Mouse (Mus musculus) layer of hippocampus, adult 18-20 months (tissue): ENCODE results near the gene Actr2. TPM values are rescaled to one million over a fixed set of nuclear protein-coding genes. Genes with fewer than 3 reads are reported as not detected.
"Not testable (repeated sequence)": the region's sequence is repeated elsewhere in the genome, so short reads cannot be mapped to it uniquely, and the experiment has no call there.

Experiments used
- DNase-seq, 2 experiments: peaks; one replicate each; pipeline ENCODE4 v3.0.0; 2022; ENCODE audit warnings: low spot score in 2 of 2
- total RNA-seq, 2 experiments: library from RNA; stranded (reverse); gene quantifications; 2 replicates each; pipeline ENCODE4 v1.2.3; 2021

The Actr2 gene
- total RNA-seq, 2 experiments from 2014 or later: 335 to 358 TPM

DNA sequence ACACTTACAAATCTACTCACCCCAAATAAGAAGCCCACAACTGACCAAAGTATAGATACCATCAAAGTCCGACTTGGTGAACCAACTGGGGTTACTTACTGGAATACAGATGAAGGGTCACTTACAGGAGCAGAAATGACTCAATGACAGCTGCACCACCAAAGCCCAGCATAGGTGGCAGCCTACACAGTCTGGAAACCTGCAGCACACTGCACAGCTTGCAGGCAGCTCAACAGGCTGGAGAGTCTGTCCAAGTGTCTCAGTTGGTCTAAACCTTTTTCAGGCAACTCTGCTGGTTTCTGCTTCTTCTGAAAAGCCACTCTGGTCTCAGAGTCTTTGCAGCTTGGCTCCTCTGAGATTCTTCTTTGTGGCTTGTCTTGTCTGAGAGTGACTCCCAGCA lies 12.7 kb upstream of the Actr2 start:
- no peak for DNase-seq

- DNase-seq: no peak
Measured at GRCm38 (mm10) chr11:20116701-20117100, 4.0 kb upstream of the Actr2 start.

DNA sequence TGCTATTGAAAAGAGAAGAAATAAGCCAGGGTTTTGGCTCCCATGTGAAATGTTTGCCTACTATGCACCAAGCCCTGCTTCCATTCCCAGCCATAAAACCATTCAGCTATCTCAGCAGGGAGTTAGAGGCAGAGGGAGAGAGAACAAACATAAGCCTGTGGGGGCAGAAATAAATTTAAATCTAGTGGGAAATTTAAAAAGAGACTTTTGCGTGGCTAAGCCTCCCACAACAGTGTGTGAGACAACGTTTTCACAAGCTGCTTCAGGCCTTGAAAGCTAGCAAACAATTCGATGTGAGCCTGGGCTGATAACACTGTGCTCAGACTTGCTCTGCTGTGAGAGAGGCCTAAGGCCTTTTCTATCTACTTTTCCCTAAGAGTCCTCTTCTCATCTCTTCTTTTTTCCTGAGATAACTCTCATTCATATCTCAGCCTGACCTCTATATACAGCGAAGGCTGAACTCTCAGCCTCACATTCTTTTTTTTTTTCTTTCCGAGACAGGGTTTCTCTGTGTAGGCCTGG lies 3.4 kb upstream of the Actr2 start:
- peak in 1 of 2 experiments; percentile 39 for DNase-seq

- DNase-seq: peak; percentile 57 to 75
Measured at GRCm38 (mm10) chr11:20112006-20112740, 540 bp downstream of the Actr2 start.

DNA sequence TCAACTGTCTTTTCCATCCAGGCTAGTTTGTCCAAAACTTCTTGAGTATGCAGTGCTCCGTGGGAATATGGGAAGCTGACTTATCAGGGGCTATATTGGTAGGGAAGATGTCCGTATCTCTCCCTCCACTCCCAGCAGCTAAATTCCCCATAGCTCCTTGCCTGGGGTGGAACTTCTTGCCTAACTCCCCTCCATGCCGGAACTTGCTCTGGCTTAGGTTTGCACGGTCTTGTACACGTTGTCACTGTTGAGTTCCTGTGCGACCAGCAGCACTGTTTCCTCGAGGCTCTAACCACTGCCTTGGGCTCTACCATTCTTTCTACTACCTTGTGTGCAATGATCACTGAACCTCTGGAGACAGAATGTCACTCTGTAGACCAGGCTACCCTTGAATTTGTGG lies 4.6 kb downstream of the Actr2 start:
- DNase-seq: no peak

DNA sequence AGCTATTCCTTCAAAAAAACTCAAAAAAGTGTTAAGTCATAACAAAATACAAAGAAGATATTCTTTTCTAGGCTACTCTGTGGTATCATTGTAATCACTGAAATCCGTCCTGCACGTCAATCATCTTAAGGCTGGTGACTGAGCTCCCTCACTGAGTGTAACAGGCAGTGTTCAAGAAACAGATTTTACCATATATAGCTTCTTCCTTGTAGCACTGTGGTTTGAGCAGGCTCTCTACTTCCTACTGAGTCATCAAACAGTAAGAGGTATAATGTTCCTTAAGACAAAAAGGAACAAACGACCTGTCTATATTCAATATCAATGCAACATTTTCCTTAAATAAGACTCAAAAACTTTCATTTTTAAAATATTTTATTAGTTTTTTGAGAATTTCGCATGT lies 5.0 kb downstream of the Actr2 start:
- DNase-seq: no peak

DNA sequence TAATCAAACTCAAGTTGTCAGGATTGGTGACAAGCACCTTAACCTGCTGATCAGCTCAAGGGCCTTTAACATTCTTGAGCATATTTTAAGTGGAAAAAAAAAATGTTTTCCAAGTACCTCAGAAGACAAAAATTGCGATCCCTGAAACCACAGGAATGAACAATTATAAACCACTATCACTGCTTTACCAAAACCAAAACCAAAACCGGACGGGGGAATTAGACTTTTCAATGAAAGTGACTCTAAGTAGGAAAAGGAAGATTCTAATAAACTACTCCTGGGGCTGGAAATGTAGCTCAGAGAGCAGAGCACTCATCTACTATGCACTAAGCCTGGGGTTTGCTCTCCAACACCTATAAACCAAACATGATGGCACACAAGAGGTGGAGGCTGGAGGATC lies 5.8 kb downstream of the Actr2 start:
- DNase-seq: no peak

DNA sequence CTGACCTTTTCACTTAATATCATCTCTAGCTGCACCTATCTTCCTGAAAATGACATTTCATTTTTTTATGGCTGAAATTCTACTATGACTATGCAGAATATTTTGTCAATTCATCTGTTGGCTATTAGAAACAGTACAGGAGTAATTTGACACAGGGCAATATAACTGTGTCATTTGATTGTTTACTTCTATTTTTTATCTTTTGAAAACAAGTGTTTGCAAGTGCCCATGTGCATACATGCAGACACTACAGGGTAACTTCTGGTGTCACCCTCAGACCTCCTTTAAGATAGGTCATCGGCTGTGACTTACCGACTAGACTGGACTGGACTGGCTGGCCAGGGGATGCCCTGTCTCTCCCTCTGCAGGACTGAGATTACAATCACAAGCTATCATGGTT lies 8.8 kb downstream of the Actr2 start:
- no peak for DNase-seq

GRCm38 (mm10) chr11:20086306-20086705 lies 26.4 kb downstream of the Actr2 start:
- no peak for DNase-seq

DNA sequence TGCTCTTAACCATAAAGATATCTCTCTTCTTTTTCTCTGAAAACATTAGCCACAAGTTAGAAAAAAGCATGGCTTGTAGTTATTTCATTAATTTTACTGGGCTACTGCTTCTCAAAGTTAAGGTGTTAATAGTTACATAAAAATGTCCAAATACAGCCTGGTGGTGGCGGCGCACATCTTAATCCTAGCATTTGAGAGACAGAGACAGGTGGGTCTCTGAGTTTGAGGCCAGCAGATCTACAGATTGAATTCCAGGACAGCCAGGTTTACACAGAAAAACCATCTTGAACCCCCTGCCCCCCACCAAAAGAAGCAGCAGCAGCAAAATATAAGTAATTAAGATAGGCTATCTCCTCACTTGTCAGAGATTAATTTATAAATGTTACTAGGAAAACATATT lies 27.1 kb downstream of the Actr2 start:
- no peak for DNase-seq

GRCm38 (mm10) chr11:20075415-20075814 lies 37.3 kb downstream of the Actr2 start:
- peak in 1 of 2 experiments; percentile 25 for DNase-seq

GRCm38 (mm10) chr11:20072826-20073225 lies 39.9 kb downstream of the Actr2 start:
- DNase-seq: no peak

DNA sequence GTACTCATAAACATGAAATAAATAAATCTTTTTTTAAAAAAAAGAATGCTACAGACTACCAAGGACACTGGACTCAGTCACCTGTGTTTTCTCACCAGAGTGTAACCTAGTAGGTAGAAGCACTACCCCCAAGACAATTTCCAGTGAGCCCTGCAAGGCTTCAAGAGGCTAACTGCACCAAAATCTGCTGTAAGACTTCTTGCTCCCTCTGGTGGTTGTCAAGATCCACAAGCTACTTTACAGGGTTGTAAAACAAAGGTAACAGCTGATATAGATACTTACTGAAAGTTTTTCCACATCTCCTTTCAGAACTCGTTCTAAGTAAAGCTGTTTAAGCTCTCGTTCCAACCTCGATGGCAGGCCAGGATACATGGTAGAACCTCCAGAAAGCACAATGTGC lies 40.5 kb downstream of the Actr2 start:
- DNase-seq: peak in 1 of 2 experiments; percentile 80

DNA sequence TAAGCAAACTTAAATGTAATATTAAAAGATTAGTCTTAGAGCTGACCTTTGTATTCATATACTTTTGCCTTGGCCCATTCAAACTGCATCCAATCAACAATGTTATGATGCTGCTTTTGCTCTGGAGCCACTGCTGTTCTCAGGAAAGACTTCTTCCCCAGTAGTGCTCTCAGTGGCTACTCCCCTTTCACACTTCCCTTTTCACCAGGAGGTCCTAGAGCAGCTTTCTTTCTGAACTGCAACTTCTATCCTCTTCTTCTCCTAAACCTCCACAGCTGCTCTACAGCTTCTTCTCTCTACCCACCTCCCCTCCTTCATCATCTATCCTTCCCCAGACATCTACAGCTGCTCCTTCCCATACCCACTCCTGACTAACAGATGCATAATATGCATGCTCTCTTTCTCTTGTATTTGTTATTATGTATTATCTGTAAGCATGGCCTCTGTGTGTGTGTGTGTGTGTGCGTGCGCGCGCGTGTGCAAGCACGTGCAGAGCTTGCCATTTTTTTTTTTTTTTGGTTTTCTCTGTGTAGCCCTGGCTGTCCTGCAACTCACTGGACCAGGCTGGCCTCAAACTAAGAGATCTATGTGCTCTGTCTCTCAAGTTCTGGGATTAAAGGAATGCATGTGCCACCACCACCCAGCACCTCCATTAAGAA lies 44.2 kb downstream of the Actr2 start:
- DNase-seq: no peak

DNA sequence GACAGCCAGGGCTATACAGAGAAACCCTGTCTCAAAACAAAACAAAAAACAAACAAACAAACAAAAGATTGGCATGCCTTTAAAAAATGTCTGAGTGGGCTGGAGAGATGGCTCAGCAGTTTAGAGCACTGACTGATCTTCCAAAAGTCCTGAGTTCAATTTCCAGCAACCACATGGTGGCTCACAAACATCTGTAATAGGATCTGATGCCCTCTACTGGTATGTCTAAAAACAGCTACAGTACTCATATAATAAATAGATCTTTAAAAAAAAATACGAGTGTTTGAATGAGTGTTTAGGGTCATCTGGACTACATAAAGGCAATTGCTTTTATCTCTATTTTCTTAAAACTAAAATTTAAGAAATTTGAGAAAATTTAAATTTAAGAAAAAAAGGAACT lies 45.2 kb downstream of the Actr2 start:
- no peak for DNase-seq

GRCm38 (mm10) chr11:20066106-20066505 lies 46.6 kb downstream of the Actr2 start:
- DNase-seq: no peak

- DNase-seq: no peak
Measured at GRCm38 (mm10) chr11:20064926-20065325, 47.8 kb downstream of the Actr2 start.

- not testable (repeated sequence) for DNase-seq
Measured at GRCm38 (mm10) chr11:20064086-20064485, 48.6 kb downstream of the Actr2 start.

DNA sequence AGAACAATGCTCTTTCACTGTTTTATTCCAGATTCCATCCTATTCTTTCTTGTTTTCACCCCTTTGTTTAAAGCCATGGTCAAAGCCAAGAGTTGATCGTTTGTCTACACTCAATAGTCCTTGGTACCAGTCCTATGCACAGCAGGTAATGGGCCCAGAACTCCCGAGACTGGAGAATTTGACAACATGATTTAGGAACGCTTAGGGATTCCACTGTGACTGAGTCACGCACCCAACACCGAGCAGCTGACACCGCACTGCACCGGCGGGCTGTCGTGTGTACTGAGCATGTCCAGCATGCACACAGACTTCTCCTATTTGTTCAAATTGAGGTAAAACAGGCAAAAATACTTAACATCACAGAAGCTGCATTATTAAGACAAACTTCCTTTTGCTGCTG lies 49.9 kb downstream of the Actr2 start:
- DNase-seq: not testable (repeated sequence)

DNA sequence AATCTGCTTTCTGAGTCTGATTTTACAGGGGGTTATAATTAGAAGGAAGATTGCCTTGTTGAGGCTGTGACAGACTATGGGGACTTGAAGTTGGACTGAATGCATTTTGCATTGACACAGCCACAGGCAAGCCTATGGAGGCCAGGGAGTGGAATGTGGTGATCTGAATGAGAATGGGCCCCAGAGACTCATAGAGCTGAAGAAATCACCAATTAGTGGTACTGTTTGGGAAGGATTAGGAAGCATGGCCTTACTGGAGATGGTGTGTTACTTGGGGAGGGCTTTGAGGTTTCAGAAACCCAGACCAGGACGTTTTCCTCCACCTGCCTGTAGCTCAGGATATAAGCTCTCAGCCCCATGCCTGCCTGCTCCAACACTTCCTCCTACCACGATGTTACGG lies 53.0 kb downstream of the Actr2 start:
- no peak for DNase-seq

DNA sequence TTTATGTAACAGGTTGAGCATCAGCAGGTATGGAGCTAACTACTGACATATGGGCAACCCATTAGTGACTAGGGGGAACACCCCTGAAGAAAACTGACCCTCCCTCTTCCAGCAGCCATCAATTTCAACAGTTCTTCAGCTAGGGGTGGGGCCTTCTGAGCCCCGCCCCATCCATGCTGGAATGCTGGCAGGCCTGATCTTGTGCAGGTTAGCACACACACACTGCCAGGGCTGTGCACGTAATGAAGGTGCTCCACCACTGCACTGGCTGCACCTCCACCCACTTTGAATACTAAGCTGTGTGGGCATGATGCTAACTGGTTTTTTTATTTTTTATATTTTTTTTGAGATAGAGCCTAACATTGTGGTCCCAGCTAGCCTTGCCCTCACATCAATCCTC lies 55.3 kb downstream of the Actr2 start:
- no peak for DNase-seq

DNA sequence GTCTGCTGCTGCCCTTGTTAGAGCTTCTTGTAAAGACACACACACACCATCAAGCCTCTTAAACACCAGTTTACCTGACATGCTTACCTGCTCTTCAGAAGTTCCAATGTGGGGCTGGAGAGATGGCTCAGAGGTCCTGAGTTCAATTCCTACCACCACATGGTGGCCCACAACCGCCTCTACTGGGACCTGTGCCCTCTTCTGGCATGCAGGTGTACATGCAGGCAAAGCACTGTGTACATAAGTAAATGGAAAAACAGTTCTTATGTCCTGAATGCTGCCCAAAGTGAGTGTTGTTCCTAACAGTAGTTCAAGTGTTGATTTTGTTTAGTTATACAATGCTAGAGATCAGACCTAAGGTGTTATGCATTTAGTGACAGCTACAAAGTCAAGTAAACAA lies 56.5 kb downstream of the Actr2 start:
- DNase-seq: no peak

DNA sequence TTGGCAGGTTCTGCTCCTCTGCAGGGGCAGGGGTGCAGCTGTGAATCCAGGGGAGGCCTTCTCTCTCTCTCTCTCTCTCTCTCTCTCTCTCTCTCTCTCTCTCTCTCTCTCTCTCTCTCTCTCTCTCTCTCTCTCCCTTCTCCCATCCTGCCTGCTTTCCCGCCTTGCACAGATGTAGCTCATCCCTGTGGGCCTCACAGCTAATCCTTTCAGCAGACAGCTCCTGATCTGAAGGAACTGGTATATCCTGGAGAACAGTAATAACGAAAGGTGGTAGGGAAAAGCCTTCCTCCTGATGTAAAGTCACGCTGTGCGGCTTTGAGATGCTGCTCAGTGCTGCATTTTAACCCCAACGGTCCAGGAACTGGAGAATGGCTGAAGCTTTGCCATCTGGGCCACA lies 58.1 kb downstream of the Actr2 start:
- DNase-seq: no peak
